Mouse (Mus musculus): ENCODE results near the gene Hist1h2bq. TPM values are rescaled to one million over a fixed set of nuclear protein-coding genes. Genes with fewer than 3 reads are reported as not detected.
"Not testable (repeated sequence)": the region's sequence is repeated elsewhere in the genome, so short reads cannot be mapped to it uniquely, and the experiment has no call there.

Gene Hist1h2bq
- polyA plus RNA-seq, 1 experiment from 2014 or later: 4.9 TPM

GRCm38 (mm10) chr13:21820082-21820890, 10.3 kb upstream of the Hist1h2bq start:
- not testable (repeated sequence) for H3K27me3 ChIP-seq; H3K4me2 ChIP-seq; H3K4me1 ChIP-seq (replicated peaks); H3K27ac ChIP-seq (replicated peaks); H3K9ac ChIP-seq; H3K9me3 ChIP-seq; ATAC-seq (ENCODE audit: low FRiP score, low read depth); H3K4me3 ChIP-seq; H3K36me3 ChIP-seq
- 69% methylated on average over 7 of the region's 16 CpGs for WGBS

- H3K27ac ChIP-seq (replicated peaks); H3K36me3 ChIP-seq; H3K9ac ChIP-seq; H3K9me3 ChIP-seq; H3K27me3 ChIP-seq; H3K4me1 ChIP-seq (replicated peaks): not testable (repeated sequence)
- H3K4me3 ChIP-seq: peak overlapping the region; percentile 21; the same call in 1 of the 2 replicates
- H3K4me2 ChIP-seq: peak overlapping the region; percentile 47
- WGBS: under 1% methylated on average over 14 of the region's 14 CpGs
- peak; percentile 37 for ATAC-seq (ENCODE audit: low FRiP score, low read depth)
Observed at GRCm38 (mm10) chr13:21812092-21812491, 2.1 kb upstream of the Hist1h2bq start.

- peak; percentile 77 for ATAC-seq (ENCODE audit: low FRiP score, low read depth)
- not testable (repeated sequence) for H3K4me1 ChIP-seq (replicated peaks); H3K9ac ChIP-seq; H3K9me3 ChIP-seq; H3K36me3 ChIP-seq; H3K27me3 ChIP-seq; H3K27ac ChIP-seq (replicated peaks)
- H3K4me3 ChIP-seq: peak within 1 kb of the TSS; percentile 21; the same call in 1 of the 2 replicates
- WGBS: no CpG with 5 or more reads among the region's 24 CpGs
- peak within 1 kb of the TSS; percentile 47 for H3K4me2 ChIP-seq
Observed at GRCm38 (mm10) chr13:21811539-21811938, 1.5 kb upstream of the Hist1h2bq start, which contains the start of gene Hist1h4m. TSS of gene Hist1h4m (plus strand) at chr13:21811746.

DNA sequence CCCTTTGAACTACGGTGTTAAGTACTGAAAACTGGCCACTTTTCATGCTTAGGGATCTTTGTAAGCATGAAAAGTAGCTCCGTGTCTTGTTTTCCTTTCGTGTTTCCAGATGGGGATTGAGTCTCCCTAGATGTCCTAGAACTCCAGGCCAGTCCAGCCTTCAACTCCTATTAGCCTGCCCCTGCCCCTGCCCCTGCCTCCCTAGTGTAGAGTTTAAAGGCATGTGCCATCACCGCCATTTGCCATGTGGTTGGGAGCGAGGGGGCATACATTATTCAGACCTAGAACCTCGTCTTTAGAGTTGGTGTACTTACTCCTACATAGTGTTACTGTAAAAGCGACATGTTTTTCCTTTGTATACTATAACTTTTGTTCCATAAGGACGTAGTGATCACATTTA, 1.1 kb upstream of the Hist1h2bq start:
- not testable (repeated sequence) for H3K9ac ChIP-seq; H3K36me3 ChIP-seq; H3K27me3 ChIP-seq; H3K9me3 ChIP-seq; H3K4me2 ChIP-seq; H3K4me3 ChIP-seq; ATAC-seq (ENCODE audit: low FRiP score, low read depth); H3K4me1 ChIP-seq (replicated peaks); H3K27ac ChIP-seq (replicated peaks)
- WGBS: no CpG with 5 or more reads among the region's 8 CpGs

- not testable (repeated sequence) for H3K4me3 ChIP-seq; H3K36me3 ChIP-seq; H3K9ac ChIP-seq; H3K4me1 ChIP-seq (replicated peaks); H3K27ac ChIP-seq (replicated peaks); H3K27me3 ChIP-seq; H3K9me3 ChIP-seq; H3K4me2 ChIP-seq
- ATAC-seq (ENCODE audit: low FRiP score, low read depth): peak; percentile 73; the same call in 1 of the 2 replicates
- no CpG with 5 or more reads among the region's 4 CpGs for WGBS
Observed at GRCm38 (mm10) chr13:21803058-21803457, 6.9 kb downstream of the Hist1h2bq start.

DNA sequence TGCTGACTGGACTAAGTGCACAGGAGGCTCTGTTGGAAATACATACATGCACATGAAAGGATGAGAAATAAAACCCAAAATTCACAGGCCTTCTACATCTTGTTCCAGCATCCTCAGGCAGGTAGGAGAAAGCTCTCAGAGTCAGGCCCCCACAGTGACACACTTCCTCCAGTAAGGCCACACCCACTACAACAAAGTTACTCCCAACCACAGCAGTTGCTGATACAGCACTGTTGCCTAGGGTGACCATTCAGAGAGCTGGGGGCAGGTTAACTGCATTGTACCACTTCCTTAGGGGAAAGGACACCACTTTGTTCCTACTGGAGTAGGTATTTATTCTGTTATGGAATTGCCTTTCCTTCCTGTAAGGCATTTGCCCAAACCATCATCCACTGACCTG, 12.8 kb downstream of the Hist1h2bq start:
- H3K9me3 ChIP-seq; ATAC-seq (ENCODE audit: low FRiP score, low read depth); H3K36me3 ChIP-seq; H3K4me2 ChIP-seq; H3K27ac ChIP-seq (replicated peaks); H3K4me3 ChIP-seq; H3K27me3 ChIP-seq; H3K9ac ChIP-seq; H3K4me1 ChIP-seq (replicated peaks): not testable (repeated sequence)

DNA sequence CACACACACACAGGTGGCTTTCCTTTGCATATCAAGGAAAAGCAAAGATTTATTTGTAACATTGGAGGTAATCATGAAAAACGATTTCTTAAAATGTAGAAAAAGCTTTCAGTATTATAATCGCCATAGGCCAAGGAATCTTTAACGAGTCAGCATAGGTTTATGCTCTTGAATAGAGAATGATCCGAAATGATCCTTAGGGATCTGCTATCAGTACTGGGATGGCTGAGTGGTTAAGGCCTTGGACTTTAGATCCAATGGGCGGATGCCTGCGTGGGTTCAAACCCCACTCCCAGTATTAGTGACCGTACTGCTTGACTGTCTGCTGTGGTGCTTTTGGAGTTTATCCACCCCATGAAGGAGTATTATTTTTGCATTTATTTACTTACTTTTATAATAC, 14.4 kb downstream of the Hist1h2bq start:
- H3K27me3 ChIP-seq: no peaks in the 10 kb centered on the region
- H3K4me1 ChIP-seq (replicated peaks): no peaks in the 10 kb centered on the region
- no peak for ATAC-seq (ENCODE audit: low FRiP score, low read depth)
- no peaks in the 10 kb centered on the region for H3K36me3 ChIP-seq
- 94% methylated on average over 7 of the region's 7 CpGs for WGBS
- no peak overlapping the region for H3K27ac ChIP-seq (replicated peaks)
- no peak overlapping the region for H3K4me2 ChIP-seq
- no peak overlapping the region for H3K4me3 ChIP-seq
- no peak overlapping the region for H3K9ac ChIP-seq
- no peaks in the 10 kb centered on the region for H3K9me3 ChIP-seq

DNA sequence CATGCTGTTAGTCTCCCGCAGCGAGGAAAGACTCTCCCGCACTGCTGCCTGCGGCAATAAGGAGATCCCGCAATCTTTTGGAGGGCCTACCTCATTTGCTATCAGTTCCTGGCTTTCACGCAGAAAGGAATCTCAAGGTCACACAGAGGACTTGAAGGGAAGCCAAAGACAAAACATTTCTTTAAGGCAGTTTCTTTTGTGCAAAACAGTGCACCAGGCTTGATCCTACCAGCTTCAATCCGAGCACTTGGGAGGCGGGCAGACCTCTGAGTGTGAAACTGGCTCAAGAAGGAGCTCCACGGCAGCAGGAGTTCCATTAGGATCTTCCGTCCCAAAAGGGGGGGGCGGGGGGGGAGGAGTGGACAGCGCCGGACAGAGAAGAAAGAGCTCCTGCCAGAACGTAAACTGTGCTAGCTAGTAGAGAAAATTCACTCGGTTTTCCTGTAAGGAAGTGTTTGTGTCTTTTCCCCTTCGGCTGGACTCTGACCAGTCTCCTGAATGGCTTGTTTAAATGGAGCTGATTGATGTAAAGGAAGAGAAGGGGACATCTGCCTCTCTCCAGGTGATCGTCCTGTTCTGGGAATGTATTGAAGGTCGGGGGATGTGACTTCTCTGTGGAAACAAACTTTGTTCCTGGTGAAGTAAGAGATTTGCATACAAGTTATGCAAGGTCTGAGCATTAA, 19.3 kb downstream of the Hist1h2bq start:
- H3K9ac ChIP-seq: 0 out of 2 replicates have a peak overlapping the region, but pooled peaks have one; percentile 17
- H3K4me1 ChIP-seq (replicated peaks): peaks cover 16% of the 10 kb centered on the region
- no peak for ATAC-seq (ENCODE audit: low FRiP score, low read depth)
- no peaks in the 10 kb centered on the region for H3K36me3 ChIP-seq
- no peaks in the 10 kb centered on the region for H3K9me3 ChIP-seq
- H3K4me3 ChIP-seq: peak overlapping the region; percentile 2; the same call in 1 of the 2 replicates
- no peaks in the 10 kb centered on the region for H3K27me3 ChIP-seq
- WGBS: 8% methylated on average over 18 of the region's 18 CpGs
- H3K27ac ChIP-seq (replicated peaks): no peak overlapping the region
- peak overlapping the region; percentile 47 for H3K4me2 ChIP-seq

DNA sequence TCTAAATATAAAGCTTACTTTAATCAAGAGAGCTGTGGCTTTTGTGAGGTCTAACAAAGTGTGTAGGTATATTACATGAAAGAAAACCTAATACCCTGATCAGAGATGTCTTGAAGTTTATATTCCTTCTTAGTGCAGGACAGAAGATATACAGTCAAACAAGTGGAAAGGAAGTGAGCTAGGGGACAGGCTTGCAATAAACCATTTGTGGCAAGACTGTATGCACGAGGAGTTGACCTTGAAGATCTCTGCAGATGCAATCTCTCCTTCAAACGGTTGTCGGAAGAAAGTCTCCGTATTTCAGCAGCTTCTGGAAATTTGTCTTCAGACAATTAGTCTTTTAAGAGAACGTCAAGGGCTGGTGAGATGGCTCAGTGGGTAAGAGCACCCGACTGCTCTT, 20.1 kb downstream of the Hist1h2bq start:
- Histone ChIP-seq H3K9me3 (no peaks in the 10 kb centered on the region), H3K36me3 (no peaks in the 10 kb centered on the region), H3K4me3 (no peak overlapping the region), H3K4me2 (no peak overlapping the region), H3K9ac (no peak overlapping the region), H3K27ac (replicated peaks) (no peak overlapping the region), H3K4me1 (replicated peaks) (peaks cover 18% of the 10 kb centered on the region), H3K27me3 (no peaks in the 10 kb centered on the region)
- ATAC-seq (ENCODE audit: low FRiP score, low read depth): no peak
- 59% methylated on average over 6 of the region's 6 CpGs for WGBS

GRCm38 (mm10) chr13:21787760-21788593, 22.0 kb downstream of the Hist1h2bq start:
- Histone ChIP-seq H3K4me2 (peak overlapping the region; percentile 69), H3K9ac (no peak overlapping the region), H3K36me3 (no peaks in the 10 kb centered on the region), H3K4me3 (peak overlapping the region; percentile 34), H3K27me3 (no peaks in the 10 kb centered on the region), H3K4me1 (replicated peaks) (peaks cover 24% of the 10 kb centered on the region), H3K9me3 (no peaks in the 10 kb centered on the region), H3K27ac (replicated peaks) (peak overlapping the region; percentile 42; the same call in 1 of the 2 replicates)
- WGBS: 10% methylated on average over 17 of the region's 21 CpGs
- no peak; the same call in 1 of the 2 replicates for ATAC-seq (ENCODE audit: low FRiP score, low read depth)

- peak within 1 kb of the TSS; percentile 81 for H3K27ac ChIP-seq (replicated peaks)
- H3K4me2 ChIP-seq: peak within 1 kb of the TSS; percentile 69
- peaks cover 32% of the 10 kb centered on the region for H3K4me1 ChIP-seq (replicated peaks)
- WGBS: under 1% methylated on average over 38 of the region's 63 CpGs
- ATAC-seq (ENCODE audit: low FRiP score, low read depth): peak; percentile 97
- H3K9ac ChIP-seq: peak within 1 kb of the TSS; percentile 37; the same call in 1 of the 2 replicates
- not testable (repeated sequence) for H3K9me3 ChIP-seq, H3K36me3 ChIP-seq, H3K27me3 ChIP-seq
- H3K4me3 ChIP-seq: peak within 1 kb of the TSS; percentile 34
Observed at GRCm38 (mm10) chr13:21786899-21787629, 22.9 kb downstream of the Hist1h2bq start, which contains the start of the genes Hist1h2an and Hist1h2bp. TSS of gene Hist1h2an (minus strand) at chr13:21787218. TSS of gene Hist1h2bp (plus strand) at chr13:21787461.

Data from hindbrain, embryonic 15.5 days (tissue).